Mouse (Mus musculus): ENCODE data around the gene Spag17. TPM values are rescaled to one million over a fixed set of nuclear protein-coding genes. Genes with fewer than 3 reads are reported as not detected.

Gene Spag17
- polyA plus RNA-seq, 1 experiment = 0.21 TPM

DNA sequence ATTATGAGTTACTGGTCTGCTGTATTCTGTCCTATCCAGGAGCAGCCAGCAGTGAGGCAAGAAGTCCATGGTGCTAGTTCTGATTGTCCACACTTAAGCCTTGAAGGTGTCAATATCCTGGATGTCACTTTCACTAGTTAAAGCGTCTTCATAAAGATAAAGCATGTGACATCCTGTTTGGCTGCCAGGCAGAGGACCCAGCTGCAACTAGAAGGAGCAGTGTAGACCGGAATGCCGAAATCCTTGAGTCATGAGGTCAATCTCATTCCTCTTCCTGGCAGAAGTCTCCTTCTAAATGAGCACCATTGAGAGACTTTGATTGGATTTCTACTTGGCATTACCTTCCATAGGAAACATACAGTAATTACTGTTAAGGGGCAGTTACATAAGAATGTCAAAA lies 295.3 kb downstream of the Spag17 start:
- TF ChIP-seq POLR2A (IDR thresholded peaks at IDR 0.05; ENCODE audit: borderline replicate concordance, extremely low read depth, insufficient read depth, insufficient read length, poor library complexity, severe bottlenecking) (no peak), CTCF (IDR thresholded peaks at IDR 0.05; ENCODE audit: borderline replicate concordance, extremely low read depth, insufficient read depth, insufficient read length) (no peak)

DNA sequence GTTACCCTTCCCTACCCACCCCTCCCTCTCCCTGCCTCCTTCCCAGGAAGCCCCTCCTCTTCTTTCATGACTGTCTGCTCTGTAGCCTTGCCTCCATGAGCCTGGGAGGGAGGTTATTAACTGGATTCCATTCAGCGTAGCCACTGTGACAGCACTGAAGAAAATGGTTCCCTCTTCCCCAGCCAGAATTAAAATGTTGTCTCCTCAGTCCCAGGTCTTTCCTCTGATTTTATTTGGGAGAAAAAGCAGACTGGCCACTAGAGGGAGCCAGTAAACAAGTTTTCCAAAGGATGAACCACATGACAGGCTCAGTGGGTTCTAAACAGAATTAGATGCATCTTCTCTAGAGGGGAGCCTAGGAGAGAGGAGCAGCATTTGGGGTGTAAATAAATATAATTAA lies 304.2 kb downstream of the Spag17 start:
- TF ChIP-seq CTCF (IDR thresholded peaks at IDR 0.05; ENCODE audit: borderline replicate concordance, extremely low read depth, insufficient read depth, insufficient read length) = peak; percentile 64; the same call in 1 of the 2 replicates
- no peak for TF ChIP-seq POLR2A (IDR thresholded peaks at IDR 0.05; ENCODE audit: borderline replicate concordance, extremely low read depth, insufficient read depth, insufficient read length, poor library complexity, severe bottlenecking)
- peak; percentile 87 for DNase-seq (ENCODE audit: low read depth)

More for the DNA sequence above, 295.3 kb downstream of the Spag17 start:
- DNase-seq (ENCODE audit: low read depth) = no peak

DNA sequence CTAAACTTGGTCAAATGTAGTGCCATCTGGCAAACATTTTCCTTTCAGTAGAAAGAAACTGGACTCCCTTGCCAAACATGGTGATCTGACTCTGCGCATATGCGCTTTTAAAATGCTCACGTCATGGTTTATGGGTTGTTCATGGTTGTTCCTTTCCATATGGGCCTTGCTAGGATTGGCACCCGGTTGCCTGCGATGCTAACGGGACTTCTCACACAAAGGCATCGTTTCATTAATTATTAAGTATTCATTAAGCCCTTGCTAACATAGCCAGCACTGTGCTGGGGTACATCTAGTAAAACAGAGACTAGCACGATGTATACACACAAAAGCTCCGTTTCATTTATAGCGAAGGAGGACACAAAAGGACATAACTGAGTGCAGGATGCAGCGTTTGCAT lies 304.7 kb downstream of the Spag17 start:
- TF ChIP-seq POLR2A (IDR thresholded peaks at IDR 0.05; ENCODE audit: borderline replicate concordance, extremely low read depth, insufficient read depth, insufficient read length, poor library complexity, severe bottlenecking) (no peak), CTCF (IDR thresholded peaks at IDR 0.05; ENCODE audit: borderline replicate concordance, extremely low read depth, insufficient read depth, insufficient read length) (no peak)
- no peak for DNase-seq (ENCODE audit: low read depth)

Data from brain, embryonic 14.5 days (tissue).